Mouse (Mus musculus) MEL (cell line): ENCODE results near the gene Ndufa13.

Experiments used
- CTCF ChIP-seq, 3 experiments: IDR thresholded peaks in 2 of 3; conservative IDR thresholded peaks in 1 of 3; 2 replicates each; pipeline ENCODE4 v1.5.1; 2011 to 2012; ENCODE audit warnings: low read length in 3 of 3, low read depth in 2 of 3, mild to moderate bottlenecking in 2 of 3, improper control_type of control experiment in 1 of 3, inconsistent platforms in 1 of 3, mixed read lengths in 1 of 3, moderate library complexity in 1 of 3; ENCODE audit not compliant: control insufficient read depth in 1 of 3, insufficient read depth in 1 of 3, poor library complexity in 1 of 3, severe bottlenecking in 1 of 3
- E2F4 ChIP-seq: IDR thresholded peaks from 2 replicates; pipeline ENCODE4 v1.6.1; 2011; ENCODE audit warnings: low read depth, low read length, improper control_type of control experiment, borderline replicate concordance
- ETS1 ChIP-seq: IDR thresholded peaks from 2 replicates; pipeline ENCODE4 v1.6.1; 2012; ENCODE audit warnings: low read depth, mild to moderate bottlenecking, inconsistent platforms, low read length, improper control_type of control experiment, moderate library complexity
- MXI1 ChIP-seq: IDR thresholded peaks from 2 replicates; pipeline ENCODE4 v1.6.1; 2011; ENCODE audit warnings: mild to moderate bottlenecking, low read depth, low read length, improper control_type of control experiment
- MYB ChIP-seq: IDR thresholded peaks from 2 replicates; pipeline ENCODE4 v1.6.1; 2011; ENCODE audit warnings: mild to moderate bottlenecking, low read depth, low read length, improper control_type of control experiment
- MYC ChIP-seq: IDR thresholded peaks from 2 replicates; pipeline ENCODE4 v1.6.1; 2011; ENCODE audit warnings: low read depth, mild to moderate bottlenecking, low read length, improper control_type of control experiment, moderate library complexity
- POLR2A ChIP-seq, 2 experiments: IDR thresholded peaks; 2 replicates each; pipeline ENCODE4 v1.6.1; 2011 to 2012; ENCODE audit warnings: low read length in 2 of 2, mild to moderate bottlenecking in 2 of 2, control low read depth in 1 of 2, improper control_type of control experiment in 1 of 2, low read depth in 1 of 2, moderate library complexity in 1 of 2; ENCODE audit not compliant: control insufficient read depth in 1 of 2, insufficient read depth in 1 of 2, poor library complexity in 1 of 2
- RAD21 ChIP-seq: IDR thresholded peaks from 2 replicates; pipeline ENCODE4 v1.6.1; 2011; ENCODE audit warnings: mild to moderate bottlenecking, low read depth, low read length, improper control_type of control experiment
- TAL1 ChIP-seq: IDR thresholded peaks from 2 replicates; pipeline ENCODE4 v1.6.1; 2012; ENCODE audit warnings: mild to moderate bottlenecking, inconsistent platforms, low read length, moderate library complexity, mixed read lengths
- ZNF384 ChIP-seq: IDR thresholded peaks from 2 replicates; pipeline ENCODE4 v1.6.1; 2012; ENCODE audit warnings: low read depth, mild to moderate bottlenecking, inconsistent platforms, low read length, improper control_type of control experiment

GRCm38 (mm10) chr8:69849899-69850298, 52.5 kb downstream of the Ndufa13 start:
- TF ChIP-seq ZNF384 (no peak), ETS1 (no peak), CTCF (IDR thresholded peaks at IDR 0.05 in 2 of 3, conservative IDR thresholded peaks at IDR 0.05 in 1 of 3; ENCODE audit: control insufficient read depth in 1 of 3, insufficient read depth in 1 of 3, low read depth in 2 of 3, low read length in 3 of 3, poor library complexity in 1 of 3, severe bottlenecking in 1 of 3) (peak; percentile 44 to 47 (median 46)), MYB (no peak), MYC (no peak), RAD21 (no peak; the same call in 1 of the 2 replicates), POLR2A (IDR thresholded peaks at IDR 0.05; ENCODE audit: control insufficient read depth in 1 of 2, insufficient read depth in 1 of 2, low read depth in 1 of 2, low read length in 2 of 2, poor library complexity in 1 of 2) (no peak), E2F4 (no peak), MXI1 (no peak), TAL1 (no peak)
